Mouse (Mus musculus): ENCODE measurements around the gene Bcl9.

- no peak for TF ChIP-seq ZC3H11A (IDR thresholded peaks at IDR 0.05; ENCODE audit: low read depth, low read length)
- no peak for TF ChIP-seq GABPA (IDR thresholded peaks at IDR 0.05; ENCODE audit: low read depth, low read length)
- TF ChIP-seq CTCF (IDR thresholded peaks at IDR 0.05 in 2 of 3, conservative IDR thresholded peaks at IDR 0.05 in 1 of 3; ENCODE audit: control insufficient read depth in 1 of 3, insufficient read depth in 1 of 3, low read depth in 2 of 3, low read length in 3 of 3, poor library complexity in 1 of 3, severe bottlenecking in 1 of 3): no peak
- no peak for TF ChIP-seq POLR2A (IDR thresholded peaks at IDR 0.05; ENCODE audit: control insufficient read depth in 1 of 2, insufficient read depth in 1 of 2, low read depth in 1 of 2, low read length in 2 of 2, poor library complexity in 1 of 2)
- no peak for TF ChIP-seq MAX (IDR thresholded peaks at IDR 0.05; ENCODE audit: low read length)
Measured at GRCm38 (mm10) chr3:97284056-97284455, 13.7 kb downstream of the Bcl9 start.
